Mouse (Mus musculus): ENCODE measurements at regions not wholly inside any gene's neighbourhood (a gene's known extent, or its start where the extent isn't known, plus 50 kb on each side); places are given as distances from the start of the nearest gene placed in this dataset.

DNA sequence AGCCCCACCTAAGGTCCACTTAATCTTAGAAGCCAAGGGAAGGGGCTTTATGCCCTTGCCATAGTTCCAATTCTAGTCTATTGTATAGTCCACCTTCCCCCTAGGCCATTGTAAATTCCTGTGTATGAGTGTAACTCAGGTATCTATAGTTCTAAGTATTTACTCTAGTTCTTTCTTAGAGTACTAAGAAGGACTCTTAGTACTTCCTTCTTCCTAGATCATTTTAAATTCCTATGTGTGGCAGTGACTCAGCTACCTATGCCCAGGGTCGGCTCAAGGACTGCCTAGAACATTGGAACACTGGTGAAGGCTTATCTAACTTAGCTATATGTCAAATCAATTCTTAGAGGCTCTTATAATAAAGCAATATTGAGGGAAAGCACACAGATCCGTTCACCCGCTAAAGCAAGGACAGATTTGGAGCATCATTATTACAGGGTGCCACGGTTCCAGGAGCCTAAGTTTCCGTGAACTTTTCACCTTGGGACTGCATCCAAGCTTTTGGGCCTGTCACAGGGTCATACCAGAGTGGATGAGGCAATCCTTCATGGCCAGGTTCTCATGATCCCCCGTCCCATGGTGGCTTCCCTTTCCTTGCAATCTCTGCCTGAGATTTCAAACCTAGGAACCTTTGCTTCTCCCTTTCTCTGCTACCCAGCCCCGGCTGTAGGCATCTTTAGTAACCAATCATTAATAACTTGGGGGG is 169.5 kb downstream of the 1190002N15Rik start:
- 52% methylated on average over 7 of the region's 7 CpGs for WGBS (ENCODE audit: insufficient replicate concordance)
- no peaks in the 10 kb centered on the region for H3K4me1 ChIP-seq (ENCODE audit: control insufficient read depth, low read depth, low read length)
- no peaks in the 10 kb centered on the region for H3K9me3 ChIP-seq (replicated peaks; ENCODE audit: control insufficient read depth, low read length)

GRCm38 (mm10) chr9:94361877-94362697 is 175.8 kb downstream of the 1190002N15Rik start:
- no peak for ATAC-seq (ENCODE audit: low read depth)
- Histone ChIP-seq H3K27ac (ENCODE audit: low read length) (no peak overlapping the region), H3K9me3 (replicated peaks; ENCODE audit: control insufficient read depth, low read length) (no peaks in the 10 kb centered on the region), H3K36me3 (ENCODE audit: control insufficient read depth, insufficient read depth) (no peaks in the 10 kb centered on the region), H3K9ac (ENCODE audit: low read depth, low read length) (no peak overlapping the region), H3K4me2 (ENCODE audit: low read depth, low read length) (no peak overlapping the region), H3K4me1 (ENCODE audit: control insufficient read depth, low read depth, low read length) (no peaks in the 10 kb centered on the region), H3K4me3 (ENCODE audit: low read depth, low read length) (no peak overlapping the region), H3K27me3 (ENCODE audit: control insufficient read depth, insufficient read depth, low read depth, low read length) (no peaks in the 10 kb centered on the region)
- 57% methylated on average over 7 of the region's 7 CpGs for WGBS (ENCODE audit: insufficient replicate concordance)

More for the DNA sequence above, 169.5 kb downstream of the 1190002N15Rik start:
- no peak overlapping the region for H3K4me2 ChIP-seq (ENCODE audit: low read depth, low read length)
- H3K9ac ChIP-seq (ENCODE audit: low read depth, low read length) = no peak overlapping the region
- no peak for ATAC-seq (ENCODE audit: low read depth)
- H3K4me3 ChIP-seq (ENCODE audit: low read depth, low read length) = no peak overlapping the region
- H3K36me3 ChIP-seq (ENCODE audit: control insufficient read depth, insufficient read depth) = no peaks in the 10 kb centered on the region
- no peak overlapping the region for H3K27ac ChIP-seq (ENCODE audit: low read length)
- H3K27me3 ChIP-seq (ENCODE audit: control insufficient read depth, insufficient read depth, low read depth, low read length) = no peaks in the 10 kb centered on the region

- Histone ChIP-seq H3K27me3 (ENCODE audit: control insufficient read depth, insufficient read depth, low read depth, low read length) (no peaks in the 10 kb centered on the region), H3K36me3 (ENCODE audit: control insufficient read depth, insufficient read depth) (no peaks in the 10 kb centered on the region), H3K4me2 (ENCODE audit: low read depth, low read length) (no peak overlapping the region), H3K4me3 (ENCODE audit: low read depth, low read length) (no peak overlapping the region), H3K4me1 (ENCODE audit: control insufficient read depth, low read depth, low read length) (no peaks in the 10 kb centered on the region), H3K9ac (ENCODE audit: low read depth, low read length) (no peak overlapping the region), H3K9me3 (replicated peaks; ENCODE audit: control insufficient read depth, low read length) (no peaks in the 10 kb centered on the region), H3K27ac (ENCODE audit: low read length) (no peak overlapping the region)
- 57% methylated on average over 2 of the region's 2 CpGs for WGBS (ENCODE audit: insufficient replicate concordance)
- no peak for ATAC-seq (ENCODE audit: low read depth)
Observed at GRCm38 (mm10) chr9:94361011-94361410, 176.9 kb downstream of the 1190002N15Rik start.

DNA sequence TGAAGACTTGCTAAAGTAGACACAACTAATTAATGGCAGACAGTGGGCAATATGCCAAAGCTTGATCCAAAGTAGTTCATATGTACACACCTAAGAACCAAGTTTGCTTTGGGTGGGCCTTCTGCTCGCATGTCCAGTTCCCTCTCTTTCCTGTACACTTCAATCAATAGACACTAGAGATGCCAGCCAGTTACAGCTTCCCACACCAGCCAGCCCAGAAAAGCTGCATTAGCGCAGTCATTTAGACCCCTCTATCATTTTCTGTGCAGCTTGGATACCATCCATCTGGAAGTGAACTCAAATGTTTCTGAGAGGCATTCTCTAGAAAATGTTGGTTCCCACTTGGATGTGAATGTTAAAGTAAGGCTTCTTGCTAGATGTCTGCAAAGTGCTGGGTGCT is 179.7 kb downstream of the 1190002N15Rik start:
- 57% methylated on average over 2 of the region's 2 CpGs for WGBS (ENCODE audit: insufficient replicate concordance)
- Histone ChIP-seq H3K4me3 (ENCODE audit: low read depth, low read length) (no peak overlapping the region), H3K27me3 (ENCODE audit: control insufficient read depth, insufficient read depth, low read depth, low read length) (no peaks in the 10 kb centered on the region), H3K9me3 (replicated peaks; ENCODE audit: control insufficient read depth, low read length) (no peaks in the 10 kb centered on the region), H3K27ac (ENCODE audit: low read length) (no peak overlapping the region), H3K4me1 (ENCODE audit: control insufficient read depth, low read depth, low read length) (no peaks in the 10 kb centered on the region), H3K4me2 (ENCODE audit: low read depth, low read length) (no peak overlapping the region), H3K36me3 (ENCODE audit: control insufficient read depth, insufficient read depth) (no peaks in the 10 kb centered on the region), H3K9ac (ENCODE audit: low read depth, low read length) (no peak overlapping the region)
- no peak for ATAC-seq (ENCODE audit: low read depth)

GRCm38 (mm10) chr9:94342011-94342410 is 195.9 kb downstream of the 1190002N15Rik start:
- Histone ChIP-seq H3K36me3 (ENCODE audit: control insufficient read depth, insufficient read depth) (no peaks in the 10 kb centered on the region), H3K4me1 (ENCODE audit: control insufficient read depth, low read depth, low read length) (no peaks in the 10 kb centered on the region), H3K4me2 (ENCODE audit: low read depth, low read length) (no peak overlapping the region), H3K27me3 (ENCODE audit: control insufficient read depth, insufficient read depth, low read depth, low read length) (no peaks in the 10 kb centered on the region), H3K9me3 (replicated peaks; ENCODE audit: control insufficient read depth, low read length) (no peaks in the 10 kb centered on the region), H3K27ac (ENCODE audit: low read length) (no peak overlapping the region), H3K4me3 (ENCODE audit: low read depth, low read length) (no peak overlapping the region), H3K9ac (ENCODE audit: low read depth, low read length) (no peak overlapping the region)
- no peak for ATAC-seq (ENCODE audit: low read depth)
- WGBS (ENCODE audit: insufficient replicate concordance) = 62% methylated on average over 4 of the region's 4 CpGs

DNA sequence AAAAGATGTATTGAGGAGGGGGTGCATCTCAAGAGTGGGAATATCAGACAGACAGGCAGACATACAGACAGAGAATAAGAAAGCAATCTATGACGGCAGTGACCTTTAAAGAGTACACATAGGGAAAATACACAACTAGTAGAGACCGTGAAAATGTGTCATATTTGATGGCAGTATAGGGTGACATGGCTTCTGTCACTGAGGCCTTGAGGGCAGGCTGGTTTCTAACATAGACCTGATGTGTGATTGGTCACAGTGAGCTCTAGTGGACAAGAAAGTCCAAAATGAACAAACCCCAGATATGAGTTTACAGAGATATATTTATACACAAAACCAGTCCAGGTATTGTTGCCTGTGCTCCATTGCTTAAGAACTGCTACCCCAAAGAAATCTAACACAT is 196.3 kb downstream of the 1190002N15Rik start:
- H3K9ac ChIP-seq (ENCODE audit: low read depth, low read length) = no peak overlapping the region
- H3K9me3 ChIP-seq (replicated peaks; ENCODE audit: control insufficient read depth, low read length) = no peaks in the 10 kb centered on the region
- H3K4me2 ChIP-seq (ENCODE audit: low read depth, low read length) = no peak overlapping the region
- no peak overlapping the region for H3K4me3 ChIP-seq (ENCODE audit: low read depth, low read length)
- H3K27ac ChIP-seq (ENCODE audit: low read length) = no peak overlapping the region
- no peaks in the 10 kb centered on the region for H3K36me3 ChIP-seq (ENCODE audit: control insufficient read depth, insufficient read depth)
- no peaks in the 10 kb centered on the region for H3K4me1 ChIP-seq (ENCODE audit: control insufficient read depth, low read depth, low read length)
- WGBS (ENCODE audit: insufficient replicate concordance) = 68% methylated on average over 2 of the region's 2 CpGs
- H3K27me3 ChIP-seq (ENCODE audit: control insufficient read depth, insufficient read depth, low read depth, low read length) = no peaks in the 10 kb centered on the region
- ATAC-seq (ENCODE audit: low read depth) = no peak

DNA sequence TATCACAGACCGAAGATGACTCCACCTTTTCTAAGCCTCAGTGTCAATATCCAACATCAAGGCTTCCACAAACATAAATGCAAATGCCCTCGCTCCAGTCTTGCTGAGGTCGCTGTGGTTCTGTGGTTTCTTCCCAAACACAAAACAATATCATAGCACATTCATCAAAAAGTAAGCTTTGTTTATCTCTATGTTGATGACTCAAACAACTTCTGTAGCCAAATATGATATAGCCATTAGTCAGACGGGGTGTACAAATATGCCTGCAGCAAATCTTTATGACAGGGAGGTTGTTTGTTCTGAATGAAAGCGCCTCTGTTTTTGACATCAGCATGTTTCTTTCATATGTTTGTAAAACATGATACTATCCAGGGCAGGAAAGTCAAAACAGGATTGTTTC is 204.4 kb downstream of the 1190002N15Rik start:
- WGBS (ENCODE audit: insufficient replicate concordance) = 61% methylated on average over 5 of the region's 5 CpGs
- H3K36me3 ChIP-seq (ENCODE audit: control insufficient read depth, insufficient read depth) = no peaks in the 10 kb centered on the region
- no peak for ATAC-seq (ENCODE audit: low read depth)

DNA sequence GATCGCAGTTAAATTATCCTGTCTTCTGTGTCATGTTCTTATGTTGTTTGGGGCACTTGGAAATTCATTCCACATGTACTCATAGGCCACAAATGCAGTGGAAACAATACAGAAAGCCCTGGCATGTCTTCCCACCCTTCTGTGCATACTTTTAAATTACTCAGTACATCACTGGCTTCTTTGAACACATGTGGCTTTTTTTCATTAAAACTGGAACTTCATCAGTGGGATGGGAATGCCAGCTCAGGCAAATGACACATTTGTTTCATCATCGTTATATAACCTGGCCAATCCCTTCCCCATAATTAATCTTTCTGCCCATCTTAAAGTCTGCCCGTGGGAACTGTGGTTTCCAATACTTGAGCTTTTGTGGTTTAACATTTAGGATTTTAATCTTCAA is 214.9 kb downstream of the 1190002N15Rik start:
- Histone ChIP-seq H3K27ac (ENCODE audit: low read length) (no peak overlapping the region), H3K36me3 (ENCODE audit: control insufficient read depth, insufficient read depth) (no peaks in the 10 kb centered on the region), H3K9ac (ENCODE audit: low read depth, low read length) (no peak overlapping the region), H3K27me3 (ENCODE audit: control insufficient read depth, insufficient read depth, low read depth, low read length) (no peaks in the 10 kb centered on the region), H3K4me2 (ENCODE audit: low read depth, low read length) (no peak overlapping the region), H3K4me1 (ENCODE audit: control insufficient read depth, low read depth, low read length) (no peaks in the 10 kb centered on the region), H3K4me3 (ENCODE audit: low read depth, low read length) (no peak overlapping the region), H3K9me3 (replicated peaks; ENCODE audit: control insufficient read depth, low read length) (no peaks in the 10 kb centered on the region)
- ATAC-seq (ENCODE audit: low read depth) = no peak
- WGBS (ENCODE audit: insufficient replicate concordance) = 55% methylated on average over 3 of the region's 3 CpGs

More for the DNA sequence above, 204.4 kb downstream of the 1190002N15Rik start:
- no peak overlapping the region for H3K27ac ChIP-seq (ENCODE audit: low read length)
- H3K9ac ChIP-seq (ENCODE audit: low read depth, low read length) = no peak overlapping the region
- H3K4me3 ChIP-seq (ENCODE audit: low read depth, low read length) = no peak overlapping the region
- no peaks in the 10 kb centered on the region for H3K27me3 ChIP-seq (ENCODE audit: control insufficient read depth, insufficient read depth, low read depth, low read length)
- H3K4me1 ChIP-seq (ENCODE audit: control insufficient read depth, low read depth, low read length) = no peaks in the 10 kb centered on the region
- H3K4me2 ChIP-seq (ENCODE audit: low read depth, low read length) = no peak overlapping the region
- no peaks in the 10 kb centered on the region for H3K9me3 ChIP-seq (replicated peaks; ENCODE audit: control insufficient read depth, low read length)

DNA sequence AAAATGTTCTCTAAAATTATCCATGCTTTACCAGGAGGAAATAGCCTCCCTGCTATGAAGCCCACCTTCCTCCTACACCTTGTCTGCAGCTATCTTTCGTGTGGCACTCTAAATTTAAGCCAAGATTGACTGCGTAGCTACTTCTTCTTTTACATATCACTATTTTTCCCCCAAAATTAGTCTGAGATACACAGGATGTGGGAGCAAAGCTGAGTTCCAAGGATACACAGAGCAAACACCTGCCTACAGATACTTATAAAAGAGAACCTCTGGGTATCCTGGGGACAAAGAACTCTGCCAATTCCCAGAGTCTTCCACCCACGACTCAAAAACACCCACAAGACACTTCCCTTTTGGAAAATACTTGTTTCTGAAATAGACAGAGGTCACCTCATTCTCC is 235.3 kb downstream of the 1190002N15Rik start:
- Histone ChIP-seq H3K36me3 (ENCODE audit: control insufficient read depth, insufficient read depth) (no peaks in the 10 kb centered on the region), H3K9me3 (replicated peaks; ENCODE audit: control insufficient read depth, low read length) (no peaks in the 10 kb centered on the region), H3K27ac (ENCODE audit: low read length) (no peak overlapping the region), H3K4me3 (ENCODE audit: low read depth, low read length) (no peak overlapping the region), H3K4me2 (ENCODE audit: low read depth, low read length) (no peak overlapping the region), H3K4me1 (ENCODE audit: control insufficient read depth, low read depth, low read length) (no peaks in the 10 kb centered on the region), H3K9ac (ENCODE audit: low read depth, low read length) (no peak overlapping the region), H3K27me3 (ENCODE audit: control insufficient read depth, insufficient read depth, low read depth, low read length) (no peaks in the 10 kb centered on the region)
- WGBS (ENCODE audit: insufficient replicate concordance) = 36% methylated on average over 3 of the region's 3 CpGs
- ATAC-seq (ENCODE audit: low read depth) = no peak

All from liver, embryonic 16.5 days (tissue).